Mouse (Mus musculus): ENCODE data around the gene Mbd3l1. TPM values are rescaled to one million over a fixed set of nuclear protein-coding genes. Genes with fewer than 3 reads are reported as not detected.

Mbd3l1 gene
- not detected in 2 replicates for polyA plus RNA-seq (2012; rRNA removed)

DNA sequence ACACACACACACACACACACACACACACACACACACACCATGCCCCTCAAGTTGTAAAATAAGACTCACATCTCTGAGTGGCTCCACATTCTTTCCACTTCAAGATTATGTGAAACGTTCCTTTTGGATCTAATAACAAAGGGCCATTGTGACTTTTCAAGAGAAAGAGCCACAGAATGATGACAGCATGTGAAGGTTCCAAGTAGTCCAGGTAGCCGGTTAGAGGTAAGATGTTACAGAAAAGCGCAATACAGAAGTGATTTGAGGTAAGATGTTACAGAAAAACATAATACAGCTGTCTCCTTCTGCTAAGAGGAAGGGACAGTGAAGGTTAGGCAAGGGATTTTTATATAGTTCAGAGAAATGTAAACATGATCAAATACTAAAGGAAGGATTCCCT, at the start of gene Mbd3l1, which contains the start of gene Zfp558:
Gene Mbd3l1 (plus strand): TSS at position 192 of the 400 bp plus-strand sequence.
Gene Zfp558 (minus strand): TSS at position 101 of the 400 bp plus-strand sequence.

GRCm38 (mm10) chr9:18430354-18430753, 47.8 kb upstream of the Mbd3l1 start, which contains the start of gene Mbd3l2:
TSS of gene Mbd3l2 (plus strand) at chr9:18430654.

Other genes with a start within 250 kb of the Mbd3l1 start
- 72.8 and 77.3 TPM in 2 replicates for gene Chordc1, start 186.2 kb upstream of the Mbd3l1 start, polyA plus RNA-seq (2012; rRNA removed)
- 1.7 and 3.2 TPM in 2 replicates for gene Naalad2, start 75.4 kb upstream of the Mbd3l1 start, polyA plus RNA-seq (2012; rRNA removed)
- not detected in 2 replicates for gene Ubtfl1, start 73.9 kb upstream of the Mbd3l1 start, polyA plus RNA-seq (2012; rRNA removed)
- gene Mbd3l2, start 47.7 kb upstream of the Mbd3l1 start, polyA plus RNA-seq (2012; rRNA removed) = not detected in 2 replicates
- 8.2 and 10.4 TPM in 2 replicates for gene Zfp558, start 91 bp upstream of the Mbd3l1 start, polyA plus RNA-seq (2012; rRNA removed)
- gene Muc16, start 196.2 kb downstream of the Mbd3l1 start, polyA plus RNA-seq (2012; rRNA removed) = 0.08 and 0.62 TPM in 2 replicates